Mouse (Mus musculus): Measurements from ENCODE around the gene Map9. TPM values are rescaled to one million over a fixed set of nuclear protein-coding genes. Genes with fewer than 3 reads are reported as not detected.

Gene Map9
- polyA plus RNA-seq, 1 experiment from 2014 or later: 7.8 TPM

DNA sequence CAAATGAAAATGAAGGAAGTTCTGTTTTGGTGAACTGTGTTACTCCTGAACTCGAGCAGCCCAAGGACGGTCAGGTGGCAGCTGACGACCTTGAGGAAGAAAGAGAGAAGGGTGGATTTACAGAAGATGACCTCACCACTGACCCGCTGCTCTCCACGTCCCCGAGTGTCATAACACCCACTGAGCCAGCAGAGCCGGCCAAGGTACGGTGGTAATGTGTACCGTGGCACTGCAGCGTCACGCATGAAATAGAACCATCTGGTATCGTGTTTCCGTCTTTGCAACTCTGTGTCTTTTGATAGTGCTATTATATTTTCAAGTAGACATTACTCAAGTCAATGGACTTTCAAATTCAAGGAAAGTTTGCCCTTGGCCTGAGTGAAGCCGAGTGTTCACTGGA, 19.1 kb downstream of the Map9 start:
- no peaks in the 10 kb centered on the region for H3K27me3 ChIP-seq (replicated peaks; ENCODE audit: control insufficient read depth, insufficient read depth, low read length)
- peaks cover 33% of the 10 kb centered on the region for H3K36me3 ChIP-seq (ENCODE audit: control insufficient read depth, insufficient read depth, low read length)
- H3K9me3 ChIP-seq (ENCODE audit: control insufficient read depth, low read length): no peaks in the 10 kb centered on the region
- no peak overlapping the region for H3K9ac ChIP-seq (ENCODE audit: low read length)
- no peak overlapping the region for H3K4me3 ChIP-seq (ENCODE audit: low read depth, low read length)
- H3K4me2 ChIP-seq (ENCODE audit: low read length): no peak overlapping the region
- DNase-seq (ENCODE audit: low spot score): no peak
- H3K4me1 ChIP-seq (replicated peaks; ENCODE audit: control insufficient read depth, insufficient read depth, low read length): no peaks in the 10 kb centered on the region
- no peak for ATAC-seq (replicated peaks; ENCODE audit: low FRiP score, low TSS enrichment, low read depth)
- 85% methylated on average over 14 of the region's 14 CpGs for whole genome bisulfite sequencing
- no peak overlapping the region for H3K27ac ChIP-seq (ENCODE audit: low read depth)

DNA sequence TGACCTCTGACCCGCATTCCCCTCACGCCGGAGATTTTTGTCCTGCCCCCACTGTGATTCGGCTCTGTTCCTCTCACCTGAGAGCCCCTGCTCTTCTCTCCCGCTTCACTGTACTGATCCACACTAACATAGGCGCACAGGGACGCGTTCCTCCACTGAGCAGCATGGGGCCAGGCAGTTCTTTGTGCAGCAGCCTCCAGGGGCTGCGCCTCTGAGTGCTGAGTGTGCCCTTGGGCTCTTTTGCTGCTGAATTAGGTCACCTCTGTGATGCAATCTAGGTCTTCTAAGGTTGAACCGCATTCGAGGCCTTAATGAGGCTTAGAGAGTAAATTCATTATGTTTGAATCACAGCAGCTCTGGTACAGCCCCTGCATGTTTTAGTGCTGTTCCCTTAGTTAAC, 24.5 kb downstream of the Map9 start:
- Histone ChIP-seq H3K9me3 (ENCODE audit: control insufficient read depth, low read length) (no peaks in the 10 kb centered on the region), H3K27ac (ENCODE audit: low read depth) (no peak overlapping the region), H3K4me1 (replicated peaks; ENCODE audit: control insufficient read depth, insufficient read depth, low read length) (no peaks in the 10 kb centered on the region), H3K27me3 (replicated peaks; ENCODE audit: control insufficient read depth, insufficient read depth, low read length) (no peaks in the 10 kb centered on the region), H3K9ac (ENCODE audit: low read length) (no peak overlapping the region), H3K4me3 (ENCODE audit: low read depth, low read length) (no peak overlapping the region), H3K36me3 (ENCODE audit: control insufficient read depth, insufficient read depth, low read length) (peaks cover 59% of the 10 kb centered on the region), H3K4me2 (ENCODE audit: low read length) (no peak overlapping the region)
- WGBS: 84% methylated on average over 11 of the region's 11 CpGs
- no peak for DNase-seq (ENCODE audit: low spot score)
- no peak for ATAC-seq (replicated peaks; ENCODE audit: low FRiP score, low TSS enrichment, low read depth)

DNA sequence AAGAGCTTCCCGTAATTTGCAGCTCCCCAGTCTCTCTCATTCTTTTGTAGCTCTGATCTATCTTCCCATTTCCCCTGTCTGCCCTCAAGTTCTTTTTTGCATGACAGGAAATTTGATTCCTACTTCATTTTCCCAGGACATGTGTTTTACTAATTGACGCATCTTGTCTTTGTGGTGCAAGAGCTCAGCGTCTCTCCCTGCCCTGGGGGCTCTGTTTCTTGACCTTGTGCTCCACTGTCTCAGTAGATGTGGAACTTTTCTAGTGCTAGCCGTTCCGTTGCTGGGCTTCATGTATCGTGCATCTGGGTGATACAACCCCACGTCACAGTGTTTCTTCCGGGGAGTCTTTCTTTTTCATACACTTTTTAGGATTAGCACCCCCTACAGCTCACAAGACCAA, 27.2 kb downstream of the Map9 start:
- H3K9me3 ChIP-seq (ENCODE audit: control insufficient read depth, low read length): no peaks in the 10 kb centered on the region
- WGBS: 81% methylated on average over 8 of the region's 8 CpGs
- no peak overlapping the region for H3K9ac ChIP-seq (ENCODE audit: low read length)
- H3K36me3 ChIP-seq (ENCODE audit: control insufficient read depth, insufficient read depth, low read length): peaks cover 53% of the 10 kb centered on the region
- no peaks in the 10 kb centered on the region for H3K4me1 ChIP-seq (replicated peaks; ENCODE audit: control insufficient read depth, insufficient read depth, low read length)
- H3K27me3 ChIP-seq (replicated peaks; ENCODE audit: control insufficient read depth, insufficient read depth, low read length): no peaks in the 10 kb centered on the region
- ATAC-seq (replicated peaks; ENCODE audit: low FRiP score, low TSS enrichment, low read depth): no peak
- no peak overlapping the region for H3K27ac ChIP-seq (ENCODE audit: low read depth)
- DNase-seq (ENCODE audit: low spot score): no peak
- no peak overlapping the region for H3K4me2 ChIP-seq (ENCODE audit: low read length)
- no peak overlapping the region for H3K4me3 ChIP-seq (ENCODE audit: low read depth, low read length)

DNA sequence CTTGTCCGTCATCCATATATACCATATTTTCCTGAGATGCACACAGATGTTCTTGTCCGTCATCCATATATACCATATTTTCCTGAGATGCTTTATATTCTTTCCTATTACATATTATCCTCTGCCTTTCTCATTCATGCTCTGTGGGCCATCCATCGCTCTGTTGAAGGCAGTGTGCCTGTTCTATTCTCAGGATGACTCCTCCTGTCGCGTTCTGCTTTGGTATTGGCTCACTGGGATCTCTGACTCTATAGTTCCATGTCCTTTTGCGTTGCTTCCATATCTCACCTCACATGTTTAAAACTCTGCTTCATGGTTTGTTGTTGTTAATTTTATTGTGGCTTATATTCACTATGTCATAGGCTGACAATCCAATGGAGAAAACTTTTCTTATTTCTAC, 48.0 kb downstream of the Map9 start:
- no peak overlapping the region for H3K4me2 ChIP-seq (ENCODE audit: low read length)
- H3K4me1 ChIP-seq (replicated peaks; ENCODE audit: control insufficient read depth, insufficient read depth, low read length): no peaks in the 10 kb centered on the region
- DNase-seq (ENCODE audit: low spot score): no peak
- H3K9me3 ChIP-seq (ENCODE audit: control insufficient read depth, low read length): no peaks in the 10 kb centered on the region
- WGBS: 87% methylated on average over 6 of the region's 6 CpGs
- ATAC-seq (replicated peaks; ENCODE audit: low FRiP score, low TSS enrichment, low read depth): no peak
- no peak overlapping the region for H3K27ac ChIP-seq (ENCODE audit: low read depth)
- H3K27me3 ChIP-seq (replicated peaks; ENCODE audit: control insufficient read depth, insufficient read depth, low read length): no peaks in the 10 kb centered on the region
- H3K36me3 ChIP-seq (ENCODE audit: control insufficient read depth, insufficient read depth, low read length): no peaks in the 10 kb centered on the region
- H3K9ac ChIP-seq (ENCODE audit: low read length): no peak overlapping the region
- no peak overlapping the region for H3K4me3 ChIP-seq (ENCODE audit: low read depth, low read length)

DNA sequence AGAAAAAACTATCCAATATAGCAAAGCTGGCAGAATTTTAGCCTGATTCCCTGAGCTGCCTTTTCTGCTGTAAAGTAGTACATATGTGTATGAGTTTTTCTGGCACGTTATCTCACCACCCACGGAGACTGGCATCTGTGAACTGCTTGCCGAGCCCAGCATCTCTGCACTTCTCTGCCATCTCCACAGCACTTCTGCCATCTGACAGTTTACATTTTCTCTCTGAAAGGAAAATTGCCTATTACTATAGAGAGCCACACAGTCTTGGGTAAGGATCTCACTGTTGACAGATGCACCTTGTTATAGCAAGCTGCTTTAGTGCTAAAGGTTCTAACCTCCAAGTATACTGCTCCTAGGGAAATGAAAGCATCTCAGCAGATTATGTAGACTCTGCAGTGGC, 48.5 kb downstream of the Map9 start:
- Histone ChIP-seq H3K36me3 (ENCODE audit: control insufficient read depth, insufficient read depth, low read length) (no peaks in the 10 kb centered on the region), H3K4me3 (ENCODE audit: low read depth, low read length) (no peak overlapping the region), H3K9ac (ENCODE audit: low read length) (no peak overlapping the region), H3K27ac (ENCODE audit: low read depth) (no peak overlapping the region), H3K27me3 (replicated peaks; ENCODE audit: control insufficient read depth, insufficient read depth, low read length) (no peaks in the 10 kb centered on the region), H3K9me3 (ENCODE audit: control insufficient read depth, low read length) (no peaks in the 10 kb centered on the region), H3K4me1 (replicated peaks; ENCODE audit: control insufficient read depth, insufficient read depth, low read length) (no peaks in the 10 kb centered on the region), H3K4me2 (ENCODE audit: low read length) (no peak overlapping the region)
- no peak for ATAC-seq (replicated peaks; ENCODE audit: low FRiP score, low TSS enrichment, low read depth)
- 84% methylated on average over 3 of the region's 3 CpGs for WGBS
- no peak for DNase-seq (ENCODE audit: low spot score)

DNA sequence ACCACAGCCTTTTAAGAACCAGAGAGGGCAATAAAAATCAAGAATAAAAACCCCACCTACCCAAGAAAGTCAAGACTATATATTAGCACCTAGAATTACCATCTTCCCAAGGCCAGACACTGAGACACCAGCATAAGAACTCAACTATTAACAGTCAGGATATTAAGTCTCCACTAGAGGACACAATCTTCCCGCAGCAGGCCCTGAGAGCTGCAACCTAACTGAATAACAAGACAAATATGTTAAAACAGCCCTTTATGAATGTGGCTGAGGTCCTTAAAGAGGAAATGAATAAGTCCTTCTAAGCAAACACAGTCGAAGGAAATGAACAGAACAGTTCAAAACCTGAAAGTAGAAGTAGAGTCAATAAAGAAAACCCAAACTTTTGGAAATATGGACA, 49.6 kb downstream of the Map9 start:
- WGBS: 60% methylated on average over 2 of the region's 2 CpGs
- Histone ChIP-seq H3K9me3 (ENCODE audit: control insufficient read depth, low read length) (no peaks in the 10 kb centered on the region), H3K4me2 (ENCODE audit: low read length) (no peak overlapping the region), H3K9ac (ENCODE audit: low read length) (no peak overlapping the region), H3K4me1 (replicated peaks; ENCODE audit: control insufficient read depth, insufficient read depth, low read length) (no peaks in the 10 kb centered on the region), H3K4me3 (ENCODE audit: low read depth, low read length) (no peak overlapping the region), H3K36me3 (ENCODE audit: control insufficient read depth, insufficient read depth, low read length) (no peaks in the 10 kb centered on the region), H3K27ac (ENCODE audit: low read depth) (no peak overlapping the region), H3K27me3 (replicated peaks; ENCODE audit: control insufficient read depth, insufficient read depth, low read length) (no peaks in the 10 kb centered on the region)
- ATAC-seq (replicated peaks; ENCODE audit: low FRiP score, low TSS enrichment, low read depth) (no peak), DNase-seq (ENCODE audit: low spot score) (no peak)

DNA sequence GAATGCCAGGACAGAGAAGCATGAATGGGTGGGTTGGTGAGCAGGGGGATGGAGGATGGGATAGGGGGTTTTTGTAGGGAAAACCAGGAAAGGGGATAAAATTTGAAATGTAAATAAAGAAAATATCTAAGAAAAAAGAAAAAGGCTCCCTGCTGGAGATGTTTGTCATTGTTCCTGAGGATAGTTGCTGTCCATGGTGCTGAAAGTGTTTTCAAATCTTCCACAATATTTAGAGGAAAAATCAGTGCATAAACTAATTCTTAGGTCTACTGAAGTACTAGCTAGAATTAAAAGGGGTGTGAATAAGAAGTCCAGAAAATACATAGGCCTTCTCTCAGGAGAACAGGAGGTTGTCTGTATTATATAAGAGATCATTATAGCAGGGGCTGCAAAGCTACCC, 54.6 kb downstream of the Map9 start:
- no peak for DNase-seq (ENCODE audit: low spot score)
- Histone ChIP-seq H3K27me3 (replicated peaks; ENCODE audit: control insufficient read depth, insufficient read depth, low read length) (no peaks in the 10 kb centered on the region), H3K9me3 (ENCODE audit: control insufficient read depth, low read length) (no peaks in the 10 kb centered on the region), H3K9ac (ENCODE audit: low read length) (no peak overlapping the region), H3K36me3 (ENCODE audit: control insufficient read depth, insufficient read depth, low read length) (no peaks in the 10 kb centered on the region), H3K4me3 (ENCODE audit: low read depth, low read length) (no peak overlapping the region), H3K4me1 (replicated peaks; ENCODE audit: control insufficient read depth, insufficient read depth, low read length) (no peaks in the 10 kb centered on the region), H3K27ac (ENCODE audit: low read depth) (no peak overlapping the region), H3K4me2 (ENCODE audit: low read length) (no peak overlapping the region)
- no peak for ATAC-seq (replicated peaks; ENCODE audit: low FRiP score, low TSS enrichment, low read depth)

DNA sequence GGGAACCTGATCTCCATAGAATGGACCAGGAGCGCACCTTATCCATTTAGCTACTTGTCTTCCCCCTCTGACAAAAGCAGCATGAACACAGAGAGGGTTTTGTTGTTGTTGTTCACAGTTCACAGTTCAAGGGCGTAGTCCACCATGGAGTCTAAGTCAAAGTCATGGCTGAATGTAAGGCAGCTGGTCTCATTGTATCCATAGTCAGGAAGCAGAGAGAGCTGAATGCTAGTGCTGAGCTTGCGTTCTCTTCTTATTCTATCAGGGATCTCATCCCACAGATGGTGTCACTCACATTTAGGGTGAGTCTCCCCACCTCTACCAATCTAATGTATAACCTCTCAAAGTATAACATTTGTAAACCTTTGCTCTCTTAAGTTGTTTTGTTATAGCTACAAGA, 60.1 kb downstream of the Map9 start:
- Histone ChIP-seq H3K9me3 (ENCODE audit: control insufficient read depth, low read length) (no peaks in the 10 kb centered on the region), H3K4me1 (replicated peaks; ENCODE audit: control insufficient read depth, insufficient read depth, low read length) (no peaks in the 10 kb centered on the region; the same call in 1 of the 2 replicates), H3K27ac (ENCODE audit: low read depth) (no peak overlapping the region), H3K27me3 (replicated peaks; ENCODE audit: control insufficient read depth, insufficient read depth, low read length) (no peaks in the 10 kb centered on the region), H3K36me3 (ENCODE audit: control insufficient read depth, insufficient read depth, low read length) (no peaks in the 10 kb centered on the region), H3K4me3 (ENCODE audit: low read depth, low read length) (no peak overlapping the region), H3K4me2 (ENCODE audit: low read length) (no peak overlapping the region), H3K9ac (ENCODE audit: low read length) (no peak overlapping the region)
- WGBS: 89% methylated on average over 3 of the region's 3 CpGs
- DNase-seq (ENCODE audit: low spot score) (no peak), ATAC-seq (replicated peaks; ENCODE audit: low FRiP score, low TSS enrichment, low read depth) (no peak)

DNA sequence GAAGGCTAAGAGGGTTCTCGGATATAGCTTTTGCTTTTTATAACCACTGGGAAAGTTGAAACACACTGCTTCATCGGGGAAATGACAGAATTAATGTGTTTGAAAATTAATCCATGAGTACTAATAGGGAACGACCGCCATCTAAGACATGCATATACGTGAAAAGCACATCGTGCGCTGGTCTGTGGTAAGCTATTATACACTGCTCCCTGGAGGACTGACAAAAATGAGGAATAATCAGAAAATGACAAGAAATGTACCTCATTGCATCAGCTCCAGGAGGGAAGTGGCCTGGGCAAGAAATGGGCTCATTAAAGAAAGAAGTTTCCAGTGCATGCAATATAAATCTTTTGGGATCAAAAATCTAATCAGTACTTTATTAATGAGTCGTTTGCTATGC, 77.5 kb downstream of the Map9 start:
- no peaks in the 10 kb centered on the region for H3K36me3 ChIP-seq (ENCODE audit: control insufficient read depth, insufficient read depth, low read length)
- WGBS: 81% methylated on average over 8 of the region's 8 CpGs
- no peak overlapping the region for H3K27ac ChIP-seq (ENCODE audit: low read depth)
- no peak for DNase-seq (ENCODE audit: low spot score)
- H3K9ac ChIP-seq (ENCODE audit: low read length): no peak overlapping the region
- H3K4me3 ChIP-seq (ENCODE audit: low read depth, low read length): no peak overlapping the region
- no peaks in the 10 kb centered on the region for H3K9me3 ChIP-seq (ENCODE audit: control insufficient read depth, low read length)
- H3K4me2 ChIP-seq (ENCODE audit: low read length): no peak overlapping the region
- no peaks in the 10 kb centered on the region for H3K4me1 ChIP-seq (replicated peaks; ENCODE audit: control insufficient read depth, insufficient read depth, low read length)
- ATAC-seq (replicated peaks; ENCODE audit: low FRiP score, low TSS enrichment, low read depth): no peak
- no peaks in the 10 kb centered on the region for H3K27me3 ChIP-seq (replicated peaks; ENCODE audit: control insufficient read depth, insufficient read depth, low read length)
